Mouse (Mus musculus) liver, embryonic 14.5 days (tissue): ENCODE measurements around the gene Cntnap4.

Experiments used
- CTCF ChIP-seq: IDR thresholded peaks from 2 replicates; pipeline ENCODE4 v1.5.1; 2016; ENCODE audit warnings: antibody characterized with exemption, low read depth, control low read depth
- EP300 ChIP-seq: IDR thresholded peaks from 2 replicates; pipeline ENCODE4 v1.6.1; 2016; ENCODE audit warnings: antibody characterized with exemption, low read depth

- no peak for TF ChIP-seq EP300
- no peak for TF ChIP-seq CTCF
These were observed 82.8 kb downstream of the Cntnap4 start for GRCm38 (mm10) chr8:112652657-112653056.
